Mouse (Mus musculus) liver, postnatal 0 days (tissue): Measurements from ENCODE around the gene Hoxd10. TPM values are rescaled to one million over a fixed set of nuclear protein-coding genes. Genes with fewer than 3 reads are reported as not detected.

Experiments
- ATAC-seq: fragments of 200-750 bp; cut with Nextera tagmentation; 2 replicates; pipeline ENCODE4 v1.8.0; 2017; ENCODE audit warnings: mild to moderate bottlenecking, moderate library complexity
- DNase-seq: peaks from one replicate; pipeline ENCODE4 v3.0.0-alpha.2; 2016
- H3K27ac ChIP-seq: fragments of 300-500 bp; sonication (generic); 2 replicates; pipeline ENCODE4 v1.5.1; 2014; ENCODE audit warnings: antibody characterized with exemption, moderate library complexity, mild to moderate bottlenecking, low read depth
- H3K27me3 ChIP-seq: fragments of 300-500 bp; sonication (generic); 2 replicates; pipeline ENCODE4 v1.6.1; 2014; ENCODE audit warnings: low read length, control low read depth, mixed read lengths; ENCODE audit not compliant: insufficient read depth
- H3K36me3 ChIP-seq: fragments of 300-500 bp; sonication (generic); replicated peaks from 2 replicates; pipeline ENCODE4 v1.6.1; 2014; ENCODE audit warnings: mild to moderate bottlenecking, control low read depth, low read length, moderate library complexity, mixed read lengths; ENCODE audit not compliant: insufficient read depth
- H3K4me1 ChIP-seq: fragments of 300-500 bp; sonication (generic); 2 replicates; pipeline ENCODE4 v1.6.1; 2014; ENCODE audit warnings: antibody characterized with exemption, mild to moderate bottlenecking, control low read depth; ENCODE audit not compliant: insufficient read depth
- H3K4me2 ChIP-seq: fragments of 300-500 bp; sonication (generic); 2 replicates; pipeline ENCODE4 v1.6.1; 2014; ENCODE audit warnings: low read depth, mild to moderate bottlenecking, low read length, moderate library complexity, mixed read lengths
- H3K4me3 ChIP-seq: fragments of 300-500 bp; sonication (generic); 2 replicates; pipeline ENCODE4 v1.5.1; 2014; ENCODE audit warnings: low read depth, low read length
- H3K9ac ChIP-seq: fragments of 300-500 bp; sonication (generic); replicated peaks from 2 replicates; pipeline ENCODE4 v1.6.1; 2014; ENCODE audit warnings: mild to moderate bottlenecking, moderate library complexity
- H3K9me3 ChIP-seq: fragments of 300-500 bp; sonication (generic); 2 replicates; pipeline ENCODE4 v1.6.1; 2016; ENCODE audit warnings: mild to moderate bottlenecking, control low read depth, low read length, mixed read lengths
- CTCF ChIP-seq: sonication (generic); IDR thresholded peaks from 2 replicates; pipeline ENCODE4 v1.5.1; 2016; ENCODE audit warnings: antibody characterized with exemption, low read depth
- EP300 ChIP-seq: IDR thresholded peaks from 2 replicates; pipeline ENCODE4 v1.6.1; 2016; ENCODE audit warnings: antibody characterized with exemption, low read depth, mild to moderate bottlenecking
- WGBS: fragments of 180-500 bp; shearing (Covaris S2); extraction: QIAGEN DNeasy Blood & Tissue Kit; methylation state at CpG from one replicate; pipeline ENCODE4 v1.1.7; 2014; ENCODE audit not compliant: insufficient replicate concordance; 5-methylcytosine and 5-hydroxymethylcytosine counted together
- polyA plus RNA-seq: library from polyadenylated mRNA; unstranded; fragments of >200 nt; fragmentation: Nextera tagmentation; extraction: Ambion mirVana; gene quantifications from 2 replicates; pipeline ENCODE4 v1.2.1, GENCODE M21; 2015

Gene Hoxd10
- not detected in 2 replicates for polyA plus RNA-seq

- Histone ChIP-seq H3K4me3 (no peak within 1 kb of the TSS), H3K27ac (no peak within 1 kb of the TSS), H3K4me2 (no peak within 1 kb of the TSS), H3K9ac (no peak within 1 kb of the TSS), H3K36me3 (no peaks in the 10 kb centered on the region), H3K27me3 (peaks cover 100% of the 10 kb centered on the region), H3K9me3 (no peaks in the 10 kb centered on the region), H3K4me1 (no peaks in the 10 kb centered on the region)
- ATAC-seq (no peak), DNase-seq (no peak)
- WGBS: 2% methylated on average over 56 of the region's 56 CpGs
- no peak for TF ChIP-seq EP300
- TF ChIP-seq CTCF: peak; percentile 25; the same call in 1 of the 2 replicates
Observed at GRCm38 (mm10) chr2:74691022-74691951, at the start of gene Hoxd10. Gene Hoxd10 (plus strand): TSS chr2:74691924.

- H3K4me3 ChIP-seq: no peak overlapping the region
- no peak overlapping the region for H3K4me2 ChIP-seq
- peaks cover 36% of the 10 kb centered on the region for H3K27me3 ChIP-seq
- no peak for DNase-seq
- 41% methylated on average over 5 of the region's 5 CpGs for WGBS
- no peaks in the 10 kb centered on the region for H3K36me3 ChIP-seq
- no peaks in the 10 kb centered on the region for H3K9me3 ChIP-seq
- TF ChIP-seq CTCF: no peak
- TF ChIP-seq EP300: no peak
- ATAC-seq: no peak
- H3K4me1 ChIP-seq: no peaks in the 10 kb centered on the region
- H3K9ac ChIP-seq: no peak overlapping the region
- no peak overlapping the region for H3K27ac ChIP-seq
Observed at GRCm38 (mm10) chr2:74642431-74642830, 49.3 kb upstream of the Hoxd10 start.

- Histone ChIP-seq H3K4me2 (no peak overlapping the region), H3K9me3 (no peaks in the 10 kb centered on the region), H3K27me3 (peaks cover 67% of the 10 kb centered on the region), H3K4me3 (no peak overlapping the region), H3K4me1 (no peaks in the 10 kb centered on the region), H3K9ac (no peak overlapping the region), H3K27ac (no peak overlapping the region), H3K36me3 (no peaks in the 10 kb centered on the region)
- 71% methylated on average over 3 of the region's 3 CpGs for WGBS
- no peak for TF ChIP-seq CTCF
- no peak for TF ChIP-seq EP300
- DNase-seq (no peak), ATAC-seq (no peak)
Observed at GRCm38 (mm10) chr2:74645631-74646030, 46.1 kb upstream of the Hoxd10 start.

- Histone ChIP-seq H3K4me1 (no peaks in the 10 kb centered on the region), H3K36me3 (no peaks in the 10 kb centered on the region), H3K27me3 (peaks cover 83% of the 10 kb centered on the region), H3K4me3 (no peak overlapping the region), H3K9ac (no peak overlapping the region), H3K9me3 (no peaks in the 10 kb centered on the region), H3K27ac (no peak overlapping the region), H3K4me2 (no peak overlapping the region)
- ATAC-seq: no peak
- DNase-seq: no peak
- TF ChIP-seq CTCF: no peak
- no peak for TF ChIP-seq EP300
- 18% methylated on average over 7 of the region's 7 CpGs for WGBS
Observed at GRCm38 (mm10) chr2:74647082-74647864, 44.5 kb upstream of the Hoxd10 start.

- TF ChIP-seq EP300 (no peak), CTCF (no peak)
Observed at GRCm38 (mm10) chr2:74652996-74653340, 38.8 kb upstream of the Hoxd10 start.

GRCm38 (mm10) chr2:74653781-74654535 lies 37.8 kb upstream of the Hoxd10 start:
- H3K9ac ChIP-seq: no peak overlapping the region
- peaks cover 89% of the 10 kb centered on the region for H3K27me3 ChIP-seq
- H3K4me3 ChIP-seq: no peak overlapping the region
- no peak overlapping the region for H3K4me2 ChIP-seq
- no peaks in the 10 kb centered on the region for H3K9me3 ChIP-seq
- no peaks in the 10 kb centered on the region for H3K36me3 ChIP-seq
- ATAC-seq (no peak), DNase-seq (no peak)
- TF ChIP-seq EP300: no peak
- TF ChIP-seq CTCF: no peak
- 13% methylated on average over 17 of the region's 17 CpGs for WGBS
- H3K4me1 ChIP-seq: peaks cover 15% of the 10 kb centered on the region
- H3K27ac ChIP-seq: no peak overlapping the region

More at GRCm38 (mm10) chr2:74652996-74653340, 38.8 kb upstream of the Hoxd10 start:
- no peak for DNase-seq
- ATAC-seq: no peak
- Histone ChIP-seq H3K9ac (no peak overlapping the region), H3K4me1 (peaks cover 15% of the 10 kb centered on the region), H3K27ac (no peak overlapping the region), H3K9me3 (no peaks in the 10 kb centered on the region), H3K4me2 (no peak overlapping the region), H3K36me3 (no peaks in the 10 kb centered on the region), H3K27me3 (peaks cover 89% of the 10 kb centered on the region), H3K4me3 (no peak overlapping the region)
- 33% methylated on average over 2 of the region's 2 CpGs for WGBS
